Mouse (Mus musculus) kidney, postnatal 4 days (tissue): Measurements from ENCODE around the gene Vmn1r142.
"Not testable (repeated sequence)": the region's sequence is repeated elsewhere in the genome, so short reads cannot be mapped to it uniquely, and the experiment has no call there.

Experiments
- DNase-seq, 2 experiments: peaks; one replicate each; pipeline ENCODE4 v3.0.0; 2021; ENCODE audit warnings: mixed read lengths in 2 of 2

The Vmn1r142 gene

DNA sequence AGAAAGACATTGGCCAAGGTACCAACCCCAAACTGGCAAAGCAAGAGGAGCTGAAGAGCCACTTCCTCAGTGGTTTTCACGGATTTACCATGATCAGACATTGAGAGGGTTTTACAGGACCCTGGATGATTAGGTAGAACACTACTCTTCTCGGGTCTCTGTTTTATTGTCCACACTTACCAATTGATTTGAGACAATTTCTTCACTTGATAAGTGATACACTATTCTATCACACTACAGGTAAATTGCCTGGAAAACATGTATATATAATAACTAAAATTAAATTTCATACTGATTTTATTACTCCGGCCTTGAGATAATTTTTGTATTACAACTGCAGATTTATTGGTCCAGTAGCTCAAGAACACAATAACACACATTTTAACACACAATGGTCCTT is at the start of gene Vmn1r142:
Gene Vmn1r142 (minus strand): TSS at position 101 of the 400 bp plus-strand sequence.
- not testable (repeated sequence) for DNase-seq

DNA sequence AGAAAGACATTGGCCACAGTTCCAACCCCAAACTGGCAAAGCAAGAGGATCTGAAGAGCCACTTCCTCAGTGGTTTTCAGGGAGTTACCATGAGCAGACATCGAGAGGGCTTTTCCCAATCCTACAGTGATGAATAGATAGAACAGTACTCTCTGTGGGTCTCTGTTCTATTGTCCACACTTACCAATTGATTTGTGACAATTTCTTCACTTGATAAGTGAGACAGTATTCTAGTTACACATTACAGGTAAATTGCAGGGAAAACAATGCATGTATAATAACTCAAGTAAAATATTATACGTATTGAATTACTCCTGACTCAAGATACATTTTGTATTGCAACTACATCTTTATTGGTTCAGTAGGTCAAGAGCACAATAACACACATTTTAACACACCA is 37.3 kb upstream of the Vmn1r142 start, which contains the start of gene Gm8653:
Gene Gm8653 (minus strand): TSS at position 101 of the 400 bp plus-strand sequence.
- DNase-seq, result not testable (repeated sequence)

DNA sequence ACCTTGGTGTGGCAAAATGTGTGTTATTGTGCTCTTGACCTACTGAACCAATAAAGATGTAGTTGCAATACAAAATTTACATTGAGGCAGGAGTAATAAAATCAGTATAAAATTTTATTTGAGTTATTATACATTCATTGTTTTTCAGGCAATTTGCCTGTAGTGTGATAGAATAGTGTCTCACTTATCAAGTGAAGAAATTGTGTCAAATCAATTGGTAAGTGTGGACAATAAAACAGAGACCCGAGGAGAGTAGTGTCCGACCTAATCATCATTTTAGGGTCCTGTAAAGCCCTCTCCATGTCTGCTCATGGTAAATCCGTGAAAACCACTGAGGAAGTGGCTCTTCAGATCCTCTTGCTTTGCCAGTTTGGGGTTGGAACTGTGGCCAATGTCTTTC is 25.2 kb upstream of the Vmn1r142 start, which contains the start of gene Vmn1r143:
Gene Vmn1r143 (plus strand): TSS at position 301 of the 400 bp plus-strand sequence.
- DNase-seq, result not testable (repeated sequence)

DNA sequence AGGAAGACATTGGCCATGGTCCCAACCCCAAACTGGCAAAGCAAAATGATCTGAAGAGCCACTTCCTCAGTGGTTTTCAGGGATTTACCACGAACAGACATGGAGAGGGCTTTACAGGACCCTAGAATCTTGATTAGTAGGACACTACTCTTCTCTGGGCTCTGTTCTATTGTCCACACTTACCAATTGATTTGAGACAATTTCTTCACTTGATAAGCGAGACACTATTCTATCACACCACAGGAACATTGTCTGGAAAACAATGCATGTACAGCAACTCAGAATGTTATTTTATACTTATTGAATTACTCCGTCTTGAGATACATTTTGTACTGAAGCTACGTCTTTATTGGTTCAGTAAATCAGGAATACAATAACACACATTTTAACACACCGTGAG is 29.2 kb downstream of the Vmn1r142 start, which contains the start of gene Gm10666:
Gene Gm10666 (minus strand): TSS at position 101 of the 400 bp plus-strand sequence.
- DNase-seq, result not testable (repeated sequence)

DNA sequence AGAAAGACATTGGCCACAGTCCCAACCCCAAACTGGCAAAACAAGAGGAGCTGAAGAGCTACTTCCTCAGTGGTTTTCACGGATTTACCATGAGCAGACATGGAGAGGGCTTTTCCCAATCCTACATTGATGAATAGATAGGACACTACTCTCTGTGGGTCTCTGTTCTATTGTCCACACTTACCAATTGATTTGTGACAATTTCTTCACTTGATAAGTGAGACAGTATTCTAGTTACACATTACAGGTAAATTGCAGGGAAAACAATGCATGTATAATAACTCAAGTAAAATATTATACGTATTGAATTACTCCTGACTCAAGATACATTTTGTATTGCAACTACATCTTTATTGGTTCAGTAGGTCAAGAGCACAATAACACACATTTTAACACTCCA is 45.7 kb downstream of the Vmn1r142 start, which contains the start of gene Gm16451:
Gene Gm16451 (minus strand): TSS at position 101 of the 400 bp plus-strand sequence.
- not testable (repeated sequence) for DNase-seq
